8 mouse cellular contexts compared by ENCODE assay signal in the genomic region with DNA sequence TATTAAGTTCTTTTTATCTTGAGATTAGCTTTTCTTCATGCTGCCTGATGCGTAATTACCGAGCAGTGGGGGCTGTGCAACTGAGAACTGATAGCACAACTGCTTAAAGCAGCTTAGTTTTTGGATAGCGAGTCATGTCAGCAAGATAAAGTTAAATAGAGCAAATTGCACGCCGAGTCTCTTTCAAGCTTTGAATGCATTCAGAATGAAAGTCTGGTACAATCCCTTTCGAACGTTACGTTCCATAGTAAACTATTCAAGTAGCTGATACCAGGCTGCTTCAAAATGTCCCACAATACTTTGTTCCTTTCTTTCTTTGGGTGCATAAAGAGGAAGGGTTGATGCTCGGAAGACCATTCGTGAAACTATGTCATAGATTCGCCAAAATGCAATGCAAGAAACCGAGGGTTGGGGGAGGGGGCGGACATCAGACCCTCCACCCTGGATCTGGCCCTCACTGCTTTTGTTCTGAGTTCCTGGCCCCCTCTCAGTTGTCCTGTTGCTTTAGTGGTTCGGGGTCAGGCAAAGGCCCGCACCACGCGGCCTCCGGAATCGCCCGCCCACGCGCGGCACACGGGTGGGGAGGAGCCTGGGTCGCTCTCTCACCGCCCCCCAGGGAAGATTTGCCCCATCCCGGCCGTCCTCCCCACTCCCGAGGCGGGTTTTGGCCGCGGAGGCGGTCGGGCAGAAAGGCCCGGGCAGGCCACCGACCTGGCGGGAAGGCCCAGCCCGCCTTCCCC. TPM values are rescaled to one million over a fixed set of nuclear protein-coding genes. Genes with fewer than 3 reads are reported as not detected.
DNase-seq lines count a peak whose midpoint lies in the region; ATAC-seq and TF ChIP-seq lines count a peak whose summit lies in the region.

No protein-coding gene starts in this region.

- TF ChIP-seq POLR2A in myocyte (IDR thresholded peaks at IDR 0.05; ENCODE audit: insufficient read length, low read depth), result no peak
- TF ChIP-seq POLR2A in thymus, adult 2 months (IDR thresholded peaks at IDR 0.05; ENCODE audit: control insufficient read depth, extremely low read depth, insufficient read depth, low read length, poor library complexity), result no peak

- H3K36me3 ChIP-seq in forebrain, embryonic 15.5 days, result peaks cover 24% of the 10 kb centered on the region
- peaks cover 17% of the 10 kb centered on the region for H3K36me3 ChIP-seq in hindbrain, embryonic 15.5 days
- peaks cover 24% of the 10 kb centered on the region for H3K36me3 ChIP-seq in liver, embryonic 13.5 days
- peaks cover 4% of the 10 kb centered on the region for H3K36me3 ChIP-seq in myocyte (ENCODE audit: control insufficient read depth, insufficient read depth)
- H3K36me3 ChIP-seq in thymus, adult 2 months (ENCODE audit: control insufficient read depth, insufficient read depth, low read length), result peaks cover 6% of the 10 kb centered on the region; the same call in 1 of the 2 replicates

- TF ChIP-seq CTCF in thymus, adult 2 months (IDR thresholded peaks at IDR 0.05; ENCODE audit: borderline replicate concordance, control insufficient read depth, extremely low read depth, insufficient read depth, low read length, poor library complexity), result no peak

- WGBS in forebrain, embryonic 15.5 days, result under 1% methylated on average over 38 of the region's 38 CpGs
- under 1% methylated on average over 38 of the region's 38 CpGs for WGBS in hindbrain, embryonic 15.5 days
- under 1% methylated on average over 36 of the region's 38 CpGs for WGBS in liver, embryonic 13.5 days (ENCODE audit: insufficient replicate concordance)
- 1% methylated on average over 35 of the region's 38 CpGs for whole genome bisulfite sequencing in thymus, adult 2 months

- H3K27me3 ChIP-seq in forebrain, embryonic 15.5 days, result no peaks in the 10 kb centered on the region
- no peaks in the 10 kb centered on the region for H3K27me3 ChIP-seq in hindbrain, embryonic 15.5 days
- no peaks in the 10 kb centered on the region for H3K27me3 ChIP-seq in liver, embryonic 13.5 days
- no peaks in the 10 kb centered on the region for H3K27me3 ChIP-seq in myocyte (ENCODE audit: control insufficient read depth, insufficient read depth, insufficient read length)
- H3K27me3 ChIP-seq in thymus, adult 2 months (ENCODE audit: control insufficient read depth, insufficient read depth, low read length), result no peaks in the 10 kb centered on the region

- H3K4me3 ChIP-seq in forebrain, embryonic 15.5 days, result peak overlapping the region; percentile 85
- peak overlapping the region; percentile 84 for H3K4me3 ChIP-seq in hindbrain, embryonic 15.5 days
- H3K4me3 ChIP-seq in liver, embryonic 13.5 days (replicated peaks), result peak overlapping the region; percentile 92
- peak overlapping the region; percentile 97 for H3K4me3 ChIP-seq in myocyte
- H3K4me3 ChIP-seq in thymus, adult 2 months (ENCODE audit: control insufficient read depth, insufficient read depth, low read length), result peak overlapping the region; percentile 94

- H3K79me2 ChIP-seq in myocyte (ENCODE audit: control insufficient read depth, insufficient read depth), result peaks cover 34% of the 10 kb centered on the region

- H3K4me1 ChIP-seq in forebrain, embryonic 15.5 days, result peaks cover 23% of the 10 kb centered on the region
- H3K4me1 ChIP-seq in hindbrain, embryonic 15.5 days (replicated peaks), result peaks cover 22% of the 10 kb centered on the region
- peaks cover 36% of the 10 kb centered on the region for H3K4me1 ChIP-seq in liver, embryonic 13.5 days (replicated peaks)
- peaks cover 3% of the 10 kb centered on the region for H3K4me1 ChIP-seq in thymus, adult 2 months (replicated peaks; ENCODE audit: control insufficient read depth, insufficient read depth, low read length)

- peak; percentile 21 for ATAC-seq in forebrain, embryonic 15.5 days (replicated peaks)
- ATAC-seq in hindbrain, embryonic 15.5 days (ENCODE audit: low FRiP score, low read depth), result peak; percentile 40
- peak; percentile 40 for ATAC-seq in liver, embryonic 13.5 days (ENCODE audit: low read depth)

- H3K4me2 ChIP-seq in forebrain, embryonic 15.5 days (replicated peaks), result peak overlapping the region; percentile 90
- peak overlapping the region; percentile 85 for H3K4me2 ChIP-seq in hindbrain, embryonic 15.5 days
- peak overlapping the region; percentile 99 for H3K4me2 ChIP-seq in liver, embryonic 13.5 days
- peak overlapping the region; percentile 85 for H3K4me2 ChIP-seq in myocyte (ENCODE audit: low read depth)

- DNase-seq in right cerebral cortex, postnatal 10 days (ENCODE audit: low spot score in 2 of 2), result peak; percentile 47 to 59
- no peak for DNase-seq in right cerebral cortex, adult 18-20 months
- peak; percentile 26 for DNase-seq in c-Kit-negative CD71-positive TER-119-positive erythroid progenitor cells, embryonic 14.5 days (ENCODE audit: low read depth, low spot score)
- DNase-seq in liver, embryonic 13.5 days, result peak; percentile 55
- DNase-seq in thymus, adult 2 months, result peak; percentile 54

- peak overlapping the region; percentile 46 for H3ac ChIP-seq in myocyte (ENCODE audit: control insufficient read depth, insufficient read length)

- H3K27ac ChIP-seq in forebrain, embryonic 15.5 days (replicated peaks), result peak overlapping the region; percentile 96
- H3K27ac ChIP-seq in hindbrain, embryonic 15.5 days (replicated peaks), result peak overlapping the region; percentile 99
- H3K27ac ChIP-seq in liver, embryonic 13.5 days, result peak overlapping the region; percentile 92
- no peak overlapping the region for H3K27ac ChIP-seq in thymus, adult 2 months (ENCODE audit: control insufficient read depth, insufficient read depth, low read length)

- peak overlapping the region; percentile 97 for H3K9ac ChIP-seq in forebrain, embryonic 15.5 days (replicated peaks)
- H3K9ac ChIP-seq in hindbrain, embryonic 15.5 days, result peak overlapping the region; percentile 92
- H3K9ac ChIP-seq in liver, embryonic 13.5 days, result peak overlapping the region; percentile 95

- no peaks in the 10 kb centered on the region for H3K9me3 ChIP-seq in forebrain, embryonic 15.5 days
- no peaks in the 10 kb centered on the region for H3K9me3 ChIP-seq in hindbrain, embryonic 15.5 days
- H3K9me3 ChIP-seq in liver, embryonic 13.5 days (replicated peaks), result no peaks in the 10 kb centered on the region

TF ChIP-seq in myocyte, 11 proteins besides CTCF, POLR2A, EP300 and RAD21:
- no peak for TF ChIP-seq CEBPB (IDR thresholded peaks at IDR 0.05; ENCODE audit: insufficient read depth, poor library complexity, severe bottlenecking)
- no peak for TF ChIP-seq MYOG (IDR thresholded peaks at IDR 0.05; ENCODE audit: control insufficient read depth in 1 of 3, insufficient read depth in 1 of 3, insufficient read length in 2 of 3, low read depth in 2 of 3)
- TF ChIP-seq TCF3 (IDR thresholded peaks at IDR 0.05; ENCODE audit: insufficient read length, low read depth), result no peak
- TF ChIP-seq MYOD1 (IDR thresholded peaks at IDR 0.05; ENCODE audit: control insufficient read depth in 1 of 3, insufficient read length in 2 of 3, low read depth in 2 of 3), result no peak
- TF ChIP-seq POLR2AphosphoS2 (IDR thresholded peaks at IDR 0.05; ENCODE audit: insufficient read length, low read depth), result no peak

RNA-seq across cellular contexts. Expression of a gene that starts 0.5 kb away (rescaled TPM):
- polyA plus RNA-seq in forebrain, embryonic 15.5 days (2015; fragmentation: Nextera tagmentation; extraction: Ambion mirVana), result 242 and 250 TPM in 2 replicates
- polyA plus RNA-seq in hindbrain, embryonic 15.5 days (2015; fragmentation: Nextera tagmentation; extraction: Ambion mirVana), result 188 and 199 TPM in 2 replicates
- 137 and 170 TPM in 2 replicates for polyA plus RNA-seq in liver, embryonic 13.5 days (2015; fragmentation: Nextera tagmentation; extraction: Ambion mirVana)
- 36.4 TPM for polyA plus RNA-seq in myocyte (2012; fragmentation: generic; extraction: Trizol)
- polyA plus RNA-seq in thymus, adult 2 months (2012; rRNA removed), result 57.9 and 59.4 TPM in 2 replicates

RNA-seq across cellular contexts. Expression of a gene that starts 1.0 kb away (rescaled TPM):
- 8.9 and 10.7 TPM in 2 replicates for polyA plus RNA-seq in forebrain, embryonic 15.5 days (2015; fragmentation: Nextera tagmentation; extraction: Ambion mirVana)
- 11.3 and 11.9 TPM in 2 replicates for polyA plus RNA-seq in hindbrain, embryonic 15.5 days (2015; fragmentation: Nextera tagmentation; extraction: Ambion mirVana)
- polyA plus RNA-seq in liver, embryonic 13.5 days (2015; fragmentation: Nextera tagmentation; extraction: Ambion mirVana), result 6.7 and 8.1 TPM in 2 replicates
- 3.5 TPM for polyA plus RNA-seq in myocyte (2012; fragmentation: generic; extraction: Trizol)
- 22.1 and 24.3 TPM in 2 replicates for polyA plus RNA-seq in thymus, adult 2 months (2012; rRNA removed)
